Mouse (Mus musculus) brain, embryonic 14.5 days (tissue): ENCODE results near the gene Sspo.

Experiments used
- CTCF ChIP-seq: fragments of 200-500 bp; IDR thresholded peaks from 2 replicates; pipeline ENCODE4 v1.5.1; 2012; ENCODE audit warnings: inconsistent platforms, mild to moderate bottlenecking, moderate library complexity, borderline replicate concordance; ENCODE audit not compliant: insufficient read depth, insufficient read length; ENCODE audit errors: extremely low read depth
- POLR2A ChIP-seq: fragments of 200-500 bp; IDR thresholded peaks from 2 replicates; pipeline ENCODE4 v1.6.1; 2012; ENCODE audit warnings: mild to moderate bottlenecking, inconsistent platforms, borderline replicate concordance; ENCODE audit not compliant: poor library complexity, insufficient read depth, insufficient read length, severe bottlenecking; ENCODE audit errors: extremely low read depth

DNA sequence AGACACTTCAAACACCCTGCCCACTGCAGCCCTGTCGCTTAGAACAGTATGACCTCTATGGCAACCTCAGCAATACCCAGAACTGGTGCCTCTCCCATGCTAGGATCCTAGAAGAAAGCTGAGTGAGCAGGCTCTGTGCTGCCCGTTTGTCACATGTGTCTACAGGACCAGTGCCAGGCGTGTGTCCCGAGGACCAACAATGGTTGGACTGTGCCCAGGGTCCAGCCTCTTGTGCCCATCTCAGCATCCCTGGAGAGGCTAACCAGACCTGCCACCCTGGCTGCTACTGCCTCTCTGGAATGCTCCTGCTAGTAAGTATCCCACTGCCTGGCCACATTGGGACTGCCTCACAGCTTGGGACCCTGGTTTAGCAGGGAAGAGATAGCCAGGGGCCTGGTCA is 30.4 kb downstream of the Sspo start:
- TF ChIP-seq CTCF, result no peak
- no peak for TF ChIP-seq POLR2A
